Mouse (Mus musculus): ENCODE measurements around the gene Pikfyve. TPM values are rescaled to one million over a fixed set of nuclear protein-coding genes. Genes with fewer than 3 reads are reported as not detected.

The Pikfyve gene
- total RNA-seq (2021), result 10 to 100 TPM; 43.8 to 47.7 TPM
- long read RNA-seq, experiment 1, partial matches to known transcripts, result 1 of 4 reads
- long read RNA-seq, experiment 1, other reads (novel, unspliced or antisense), result 3 of 4 reads
- long read RNA-seq, experiment 2, partial matches to known transcripts, result 2 of 7 reads
- long read RNA-seq, experiment 2, other reads (novel, unspliced or antisense), result 5 of 7 reads

DNA sequence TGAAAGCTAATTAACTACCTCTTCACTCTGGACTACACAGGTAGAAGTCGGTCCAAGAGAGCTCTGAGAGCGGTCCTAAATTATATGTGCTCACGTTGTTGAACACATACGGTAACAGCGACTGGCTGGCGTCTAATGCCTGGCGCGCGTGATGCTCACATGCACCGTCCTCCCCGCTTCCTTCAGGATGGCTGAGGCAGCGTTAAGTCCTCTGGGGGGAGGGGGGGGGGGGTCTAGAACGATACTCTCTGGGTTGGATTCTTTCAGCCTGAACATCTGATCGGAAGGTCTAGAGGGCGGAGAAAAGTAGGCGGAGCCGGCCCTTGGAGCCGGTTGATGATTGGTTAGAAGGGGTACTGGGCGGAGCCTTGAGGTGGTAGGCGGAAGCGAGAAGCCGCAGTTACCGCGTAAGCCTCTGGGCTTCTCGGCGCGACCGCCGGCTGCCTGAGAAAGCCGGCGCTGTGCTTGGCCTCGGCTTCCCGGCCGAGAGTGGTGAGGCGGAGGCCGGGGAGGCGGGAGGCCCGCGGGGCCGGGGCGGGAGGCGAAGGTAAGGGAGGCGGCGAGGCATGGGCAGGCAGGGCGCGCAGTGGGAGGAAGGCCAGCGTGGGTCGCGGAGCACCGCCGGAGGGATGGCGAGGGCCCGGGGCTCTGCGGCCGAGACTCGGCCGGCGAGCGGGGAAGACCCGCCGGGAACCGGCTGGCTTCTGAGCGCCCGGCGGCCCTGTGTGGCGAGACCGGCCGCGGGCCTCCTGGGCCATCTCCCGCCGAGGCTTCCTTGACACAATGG is at the start of gene Pikfyve, which contains the start of gene Idh1:
Gene Pikfyve, plus strand, starts transcription at position 397 of the 787 bp plus-strand sequence.
Gene Idh1, minus strand, starts transcription at position 214 of the 787 bp plus-strand sequence.
- TF ChIP-seq CTCF (conservative IDR thresholded peaks at IDR 0.05), result peak; percentile 71
- Histone ChIP-seq H3K4me3 (peak within 1 kb of the TSS; percentile 79), H3K27ac (peak within 1 kb of the TSS; percentile 94)
- peak; percentile 94 to 97 for DNase-seq (ENCODE audit: low spot score in 2 of 2)

- DNase-seq (ENCODE audit: low spot score in 2 of 2), result no peak
- TF ChIP-seq CTCF (conservative IDR thresholded peaks at IDR 0.05), result no peak
- Histone ChIP-seq H3K4me3 (no peak overlapping the region), H3K27ac (no peak overlapping the region)
Measured at GRCm38 (mm10) chr1:65137560-65137959, 48.9 kb upstream of the Pikfyve start.

- no peak for TF ChIP-seq CTCF (conservative IDR thresholded peaks at IDR 0.05)
- DNase-seq (ENCODE audit: low spot score in 2 of 2), result no peak
- Histone ChIP-seq H3K27ac (no peak overlapping the region), H3K4me3 (no peak overlapping the region)
Measured at GRCm38 (mm10) chr1:65144783-65145182, 41.7 kb upstream of the Pikfyve start.

- Histone ChIP-seq H3K4me3 (no peak overlapping the region), H3K27ac (no peak overlapping the region)
- TF ChIP-seq CTCF (conservative IDR thresholded peaks at IDR 0.05), result no peak
- no peak for DNase-seq (ENCODE audit: low spot score in 2 of 2)
Measured at GRCm38 (mm10) chr1:65146601-65147000, 39.9 kb upstream of the Pikfyve start.

DNA sequence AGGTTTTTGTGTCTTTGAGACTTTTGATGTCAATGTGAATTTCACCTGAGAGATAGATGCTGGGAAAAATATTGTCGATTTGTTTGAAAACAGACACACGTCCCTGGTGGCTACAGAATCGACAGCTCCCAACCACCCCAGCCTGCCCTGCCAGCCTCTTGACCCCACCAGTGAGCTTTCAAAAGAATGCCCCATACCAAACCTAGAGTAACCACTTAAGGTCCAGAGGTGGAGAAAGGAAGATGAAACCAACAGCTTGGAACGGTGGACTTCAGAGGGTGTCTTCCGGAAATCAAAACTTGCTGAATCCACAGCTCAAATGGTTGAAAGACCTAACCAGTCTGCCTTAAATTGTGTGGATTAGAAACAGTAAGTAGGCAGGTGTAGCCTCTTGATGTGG is 39.2 kb upstream of the Pikfyve start:
- H3K27ac ChIP-seq, result no peak overlapping the region
- no peak for TF ChIP-seq CTCF (conservative IDR thresholded peaks at IDR 0.05)
- no peak for DNase-seq (ENCODE audit: low spot score in 2 of 2)
- no peak overlapping the region for H3K4me3 ChIP-seq

- TF ChIP-seq CTCF (conservative IDR thresholded peaks at IDR 0.05), result no peak
Measured at GRCm38 (mm10) chr1:65147971-65148370, 38.5 kb upstream of the Pikfyve start.

GRCm38 (mm10) chr1:65154814-65155213 is 31.7 kb upstream of the Pikfyve start:
- no peak for DNase-seq (ENCODE audit: low spot score in 2 of 2)
- Histone ChIP-seq H3K27ac (no peak overlapping the region), H3K4me3 (no peak overlapping the region)
- TF ChIP-seq CTCF (conservative IDR thresholded peaks at IDR 0.05), result no peak

More at GRCm38 (mm10) chr1:65147971-65148370, 38.5 kb upstream of the Pikfyve start:
- Histone ChIP-seq H3K4me3 (no peak overlapping the region), H3K27ac (no peak overlapping the region)
- no peak for DNase-seq (ENCODE audit: low spot score in 2 of 2)

DNA sequence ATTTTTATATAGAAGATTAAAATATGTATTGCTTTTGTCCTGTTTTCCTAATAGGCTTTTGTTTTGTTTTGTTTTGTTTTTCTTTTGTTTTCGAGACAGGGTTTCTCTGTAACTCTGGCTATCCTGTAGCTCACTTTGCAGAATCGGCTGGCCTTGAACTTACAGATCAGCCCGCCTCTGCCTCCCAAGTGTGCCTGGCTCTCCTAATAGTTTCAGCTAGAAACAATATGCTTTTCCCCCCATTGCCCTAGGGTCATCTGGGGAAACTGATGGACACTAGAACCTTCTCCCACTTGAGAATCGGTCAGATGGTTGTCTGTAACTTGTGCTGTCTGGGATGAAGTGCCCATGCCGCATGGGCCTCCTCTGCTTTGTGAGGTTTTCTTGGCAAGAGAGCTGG is 30.4 kb upstream of the Pikfyve start:
- Histone ChIP-seq H3K4me3 (no peak overlapping the region), H3K27ac (no peak overlapping the region)
- no peak for TF ChIP-seq CTCF (conservative IDR thresholded peaks at IDR 0.05)
- no peak for DNase-seq (ENCODE audit: low spot score in 2 of 2)

GRCm38 (mm10) chr1:65162210-65162609 is 24.3 kb upstream of the Pikfyve start:
- H3K4me3 ChIP-seq, result no peak overlapping the region
- DNase-seq (ENCODE audit: low spot score in 2 of 2), result peak in 1 of 2 experiments; percentile 30
- peak; percentile 65 for TF ChIP-seq CTCF (conservative IDR thresholded peaks at IDR 0.05)
- no peak overlapping the region for H3K27ac ChIP-seq

DNA sequence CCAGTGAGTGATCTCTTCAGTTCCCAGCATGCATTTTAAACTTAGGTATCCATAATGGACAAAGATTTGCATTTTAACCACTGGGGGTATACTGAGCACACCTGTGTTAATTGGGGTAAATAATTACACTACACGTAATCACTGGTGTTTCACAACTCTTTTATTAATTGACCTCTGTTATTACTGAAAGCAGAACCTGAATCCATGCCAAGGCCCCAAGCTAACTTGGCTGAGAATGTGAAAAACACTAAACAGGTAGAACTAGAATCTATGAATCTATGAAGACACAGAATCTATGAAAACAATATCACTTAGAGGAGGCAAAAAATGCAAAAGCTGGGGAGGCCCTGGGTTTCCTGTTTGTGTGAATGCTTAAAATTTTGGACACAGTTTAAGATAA is 19.0 kb upstream of the Pikfyve start:
- DNase-seq (ENCODE audit: low spot score in 2 of 2), result no peak
- H3K27ac ChIP-seq, result no peak overlapping the region
- TF ChIP-seq CTCF (conservative IDR thresholded peaks at IDR 0.05), result no peak
- H3K4me3 ChIP-seq, result no peak overlapping the region

- no peak for DNase-seq (ENCODE audit: low spot score in 2 of 2)
- H3K27ac ChIP-seq, result no peak overlapping the region
- no peak overlapping the region for H3K4me3 ChIP-seq
- TF ChIP-seq CTCF (conservative IDR thresholded peaks at IDR 0.05), result no peak
Measured at GRCm38 (mm10) chr1:65169536-65169935, 16.9 kb upstream of the Pikfyve start.

DNA sequence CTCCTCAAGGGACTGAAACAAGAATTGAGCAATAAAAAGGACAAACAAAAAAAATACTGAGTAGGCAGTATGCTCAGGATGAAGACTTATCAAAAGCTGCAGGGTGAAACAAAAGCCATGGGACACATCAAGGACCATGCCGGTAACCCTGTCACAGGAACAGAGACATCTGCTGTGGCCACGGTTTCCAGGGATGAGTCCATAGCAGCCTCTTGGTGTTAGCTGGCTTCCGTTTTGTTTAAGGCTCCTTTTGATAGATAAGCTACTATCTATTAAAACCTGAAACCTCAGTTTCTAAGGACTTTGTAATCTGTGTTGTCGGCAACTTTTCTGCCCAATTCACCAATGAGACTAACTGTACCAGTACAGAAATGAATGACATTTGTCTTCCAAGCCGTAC is 16.5 kb upstream of the Pikfyve start:
- H3K27ac ChIP-seq, result no peak overlapping the region
- H3K4me3 ChIP-seq, result no peak overlapping the region
- TF ChIP-seq CTCF (conservative IDR thresholded peaks at IDR 0.05), result no peak
- DNase-seq (ENCODE audit: low spot score in 2 of 2), result no peak

GRCm38 (mm10) chr1:65171579-65171978 is 14.9 kb upstream of the Pikfyve start:
- Histone ChIP-seq H3K4me3 (no peak overlapping the region), H3K27ac (no peak overlapping the region)
- DNase-seq (ENCODE audit: low spot score in 2 of 2), result no peak
- TF ChIP-seq CTCF (conservative IDR thresholded peaks at IDR 0.05), result no peak

DNA sequence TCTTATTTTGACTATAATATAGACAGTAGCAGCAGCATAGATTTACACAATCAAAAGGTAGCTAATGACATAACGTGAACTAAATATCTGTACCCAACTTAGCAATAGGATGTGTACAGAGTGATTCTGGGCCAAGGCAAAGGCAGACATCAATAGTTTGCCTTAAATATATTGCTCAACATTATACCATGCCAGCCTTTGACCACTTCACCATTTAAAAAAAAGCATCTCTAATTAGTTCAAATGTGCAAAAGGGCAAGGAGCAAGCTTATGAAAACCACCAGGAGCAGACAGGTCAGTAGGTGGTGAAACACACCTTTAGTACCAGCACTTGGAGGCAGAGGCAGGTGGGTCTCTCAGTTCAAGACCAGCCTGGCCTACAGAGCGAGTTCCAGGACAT is 12.8 kb upstream of the Pikfyve start:
- TF ChIP-seq CTCF (conservative IDR thresholded peaks at IDR 0.05), result no peak
- DNase-seq (ENCODE audit: low spot score in 2 of 2), result no peak
- no peak overlapping the region for H3K27ac ChIP-seq
- H3K4me3 ChIP-seq, result no peak overlapping the region

All from layer of hippocampus, adult 2 months (tissue).